Mouse (Mus musculus): ENCODE measurements around the gene Fbxo7. TPM values are rescaled to one million over a fixed set of nuclear protein-coding genes. Genes with fewer than 3 reads are reported as not detected.

Gene Fbxo7
- polyA plus RNA-seq, 1 experiment from 2014 or later, result 33.5 TPM

DNA sequence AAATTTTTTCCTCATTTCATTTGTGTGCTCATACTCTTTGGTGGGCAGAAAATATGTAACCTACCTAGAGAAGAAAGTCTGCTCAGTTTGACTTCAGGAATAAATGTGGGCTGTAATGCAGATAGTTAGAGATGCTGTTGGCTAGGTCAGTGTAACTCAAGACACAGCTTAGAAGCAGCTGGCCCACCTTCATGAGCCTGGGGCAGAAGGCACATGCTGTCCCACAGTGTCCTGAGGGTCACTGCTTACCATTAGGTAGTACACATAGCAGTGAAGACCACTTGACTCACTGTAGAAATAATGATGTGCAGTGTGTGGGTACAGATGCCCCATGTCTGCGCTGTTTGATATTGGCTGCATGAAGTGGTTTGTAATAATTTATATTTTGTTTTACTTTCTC lies 24.6 kb downstream of the Fbxo7 start:
- H3K4me2 ChIP-seq (replicated peaks), result no peak overlapping the region
- H3K36me3 ChIP-seq, result peaks cover 57% of the 10 kb centered on the region
- no peak overlapping the region for H3K9ac ChIP-seq
- no peaks in the 10 kb centered on the region for H3K27me3 ChIP-seq
- 100% methylated on average over 1 of the region's 1 CpGs for WGBS
- no peak overlapping the region for H3K27ac ChIP-seq
- no peaks in the 10 kb centered on the region for H3K9me3 ChIP-seq
- H3K4me1 ChIP-seq, result no peaks in the 10 kb centered on the region
- no peak for ATAC-seq (ENCODE audit: low FRiP score, low read depth)
- H3K4me3 ChIP-seq, result no peak overlapping the region

DNA sequence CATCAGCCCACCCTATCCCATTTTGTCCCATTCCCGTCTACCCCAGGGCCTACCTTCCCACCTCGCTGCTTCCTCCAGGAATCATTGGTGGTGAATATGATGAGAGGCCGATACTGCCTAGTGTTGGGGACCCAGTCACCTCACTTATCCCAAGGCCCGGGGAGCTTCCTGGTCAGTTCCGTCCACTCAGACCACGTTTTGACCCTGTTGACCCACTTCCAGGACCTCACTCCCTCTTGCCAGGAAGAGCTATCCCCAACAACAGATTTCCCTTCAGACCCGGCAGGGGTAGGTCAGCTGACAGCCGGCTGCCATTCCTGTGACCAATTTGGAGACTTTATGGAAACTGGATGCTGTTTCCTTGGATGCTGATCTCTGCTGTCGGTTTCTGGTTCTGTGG lies 26.0 kb downstream of the Fbxo7 start:
- 90% methylated on average over 9 of the region's 9 CpGs for WGBS
- H3K4me2 ChIP-seq (replicated peaks), result no peak overlapping the region
- H3K36me3 ChIP-seq, result peaks cover 54% of the 10 kb centered on the region
- ATAC-seq (ENCODE audit: low FRiP score, low read depth), result no peak
- no peaks in the 10 kb centered on the region for H3K27me3 ChIP-seq
- no peaks in the 10 kb centered on the region for H3K9me3 ChIP-seq
- no peak overlapping the region for H3K27ac ChIP-seq
- no peak overlapping the region for H3K9ac ChIP-seq
- no peak overlapping the region for H3K4me3 ChIP-seq
- H3K4me1 ChIP-seq, result no peaks in the 10 kb centered on the region

DNA sequence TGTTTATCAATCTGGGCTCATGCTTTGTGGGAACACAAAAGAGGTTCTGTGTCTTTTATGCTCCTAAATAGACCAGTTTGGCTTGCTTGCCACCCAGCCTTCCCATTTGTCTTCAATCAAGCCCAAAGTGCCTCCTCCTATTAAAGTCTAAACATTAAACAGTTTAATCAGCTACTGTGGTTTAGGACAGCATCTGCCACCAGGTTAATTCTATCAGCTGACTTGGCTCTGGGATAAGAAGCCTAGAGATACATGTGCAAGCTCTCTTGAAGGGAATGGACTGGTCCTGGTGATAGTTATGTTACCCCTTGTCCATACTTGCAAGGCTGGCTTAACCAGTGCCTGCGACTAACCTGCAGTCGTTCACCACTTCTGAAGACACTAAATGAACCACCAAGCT lies 28.8 kb downstream of the Fbxo7 start:
- ATAC-seq (ENCODE audit: low FRiP score, low read depth), result no peak
- no peak overlapping the region for H3K27ac ChIP-seq
- WGBS, result 25% methylated on average over 2 of the region's 2 CpGs
- H3K4me2 ChIP-seq (replicated peaks), result no peak overlapping the region
- peaks cover 43% of the 10 kb centered on the region for H3K36me3 ChIP-seq
- no peaks in the 10 kb centered on the region for H3K4me1 ChIP-seq
- no peaks in the 10 kb centered on the region for H3K9me3 ChIP-seq
- no peak overlapping the region for H3K4me3 ChIP-seq
- no peaks in the 10 kb centered on the region for H3K27me3 ChIP-seq
- no peak overlapping the region for H3K9ac ChIP-seq

DNA sequence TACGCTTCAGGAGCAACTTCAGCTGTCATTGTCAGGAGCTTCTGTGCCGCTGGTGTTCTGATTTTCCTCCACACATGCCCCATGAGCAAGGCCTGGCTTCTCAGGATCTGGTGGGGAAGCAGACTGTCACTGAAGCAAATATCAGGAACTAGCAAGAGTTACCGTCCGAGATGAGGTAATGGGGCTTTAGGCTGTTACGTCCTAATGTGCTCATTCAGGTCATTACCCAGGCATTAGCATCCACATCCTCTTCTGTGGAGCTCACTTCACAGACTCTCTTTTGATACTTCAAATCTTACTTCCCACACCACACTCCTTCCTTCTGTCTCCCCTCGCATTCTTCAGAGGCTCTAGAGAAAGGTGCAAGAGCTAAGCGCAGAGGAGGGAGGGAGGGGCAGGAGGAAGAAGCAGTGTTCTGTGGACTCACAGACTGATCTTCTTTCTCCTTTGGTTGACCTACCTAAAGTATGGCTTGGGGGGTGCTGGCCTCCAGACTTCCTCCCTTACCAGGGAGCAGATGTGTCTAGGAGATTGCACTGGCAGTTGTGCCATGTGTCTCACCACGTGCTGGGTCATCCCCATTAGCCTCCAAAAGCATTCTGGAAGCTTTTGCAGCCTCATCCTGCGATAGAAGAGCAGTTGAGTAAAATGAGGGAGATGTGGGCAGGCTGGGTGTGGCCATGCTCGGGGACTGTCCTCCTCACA lies 31.2 kb downstream of the Fbxo7 start:
- no peaks in the 10 kb centered on the region for H3K27me3 ChIP-seq
- H3K27ac ChIP-seq, result no peak overlapping the region
- 75% methylated on average over 10 of the region's 10 CpGs for WGBS
- H3K9ac ChIP-seq, result no peak overlapping the region
- H3K4me1 ChIP-seq, result no peaks in the 10 kb centered on the region
- no peak overlapping the region for H3K4me2 ChIP-seq (replicated peaks)
- no peak for ATAC-seq (ENCODE audit: low FRiP score, low read depth)
- H3K9me3 ChIP-seq, result peaks cover 8% of the 10 kb centered on the region; the same call in 1 of the 2 replicates
- no peak overlapping the region for H3K4me3 ChIP-seq
- peaks cover 29% of the 10 kb centered on the region for H3K36me3 ChIP-seq

DNA sequence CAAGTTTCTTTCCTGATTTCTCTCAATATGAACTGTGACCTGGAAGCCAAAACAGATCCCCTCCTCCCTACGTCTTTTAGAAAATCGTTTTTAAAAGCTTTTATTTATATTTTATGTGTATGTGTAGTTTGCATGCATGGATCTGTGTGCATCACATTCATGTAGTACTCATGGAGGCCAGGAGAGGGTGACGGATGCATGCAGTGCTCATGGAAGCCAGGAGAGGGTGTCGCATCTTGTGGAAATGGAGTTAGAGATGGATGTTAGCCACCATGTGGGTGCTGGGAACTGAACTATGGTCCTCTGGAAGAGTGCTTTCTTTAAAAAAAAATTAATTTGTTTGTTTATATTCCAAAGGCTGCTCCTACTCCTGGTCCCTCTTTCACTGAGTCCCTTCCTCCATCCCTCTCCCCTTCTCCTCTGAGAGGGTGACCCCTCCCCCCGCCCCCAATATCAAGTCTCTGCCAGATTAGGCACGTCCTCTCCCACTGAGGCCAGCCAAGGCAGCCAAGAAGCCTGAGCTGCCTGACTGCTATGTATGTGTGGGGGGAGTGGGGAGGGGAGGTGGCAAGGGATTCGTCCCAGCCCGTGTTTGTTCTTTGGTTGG lies 34.6 kb downstream of the Fbxo7 start:
- no peak overlapping the region for H3K9ac ChIP-seq
- peaks cover 16% of the 10 kb centered on the region for H3K36me3 ChIP-seq
- no peak overlapping the region for H3K4me2 ChIP-seq (replicated peaks)
- H3K4me3 ChIP-seq, result no peak overlapping the region
- H3K4me1 ChIP-seq, result peaks cover 4% of the 10 kb centered on the region; the same call in 1 of the 2 replicates
- WGBS, result 81% methylated on average over 8 of the region's 8 CpGs
- no peaks in the 10 kb centered on the region for H3K27me3 ChIP-seq
- H3K27ac ChIP-seq, result no peak overlapping the region
- peaks cover 8% of the 10 kb centered on the region; the same call in 1 of the 2 replicates for H3K9me3 ChIP-seq
- ATAC-seq (ENCODE audit: low FRiP score, low read depth), result no peak

DNA sequence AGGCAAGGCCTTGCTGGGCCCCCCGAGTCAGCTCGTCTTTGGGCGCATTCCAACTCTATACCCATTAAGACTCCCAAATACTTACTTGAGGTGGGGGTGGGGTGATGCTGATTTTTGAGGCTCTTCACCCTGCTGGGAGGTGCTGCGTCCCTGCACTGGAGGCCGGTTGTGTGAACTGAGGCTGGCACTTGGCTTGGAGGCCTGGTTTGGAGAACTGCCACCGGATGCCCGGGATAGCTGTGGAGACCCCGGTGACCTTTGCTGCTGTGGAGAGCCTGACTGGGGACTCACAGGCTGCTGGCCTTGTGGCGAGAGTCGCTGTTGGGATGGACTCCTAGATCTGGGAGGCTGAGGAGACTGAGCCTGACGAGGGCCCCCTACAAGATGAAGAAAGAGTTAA lies 35.5 kb downstream of the Fbxo7 start:
- Histone ChIP-seq H3K27ac (no peak overlapping the region), H3K4me2 (replicated peaks) (no peak overlapping the region), H3K27me3 (no peaks in the 10 kb centered on the region), H3K36me3 (peaks cover 12% of the 10 kb centered on the region), H3K9ac (no peak overlapping the region), H3K4me3 (no peak overlapping the region), H3K9me3 (peaks cover 16% of the 10 kb centered on the region; the same call in 1 of the 2 replicates), H3K4me1 (peaks cover 4% of the 10 kb centered on the region; the same call in 1 of the 2 replicates)
- no peak for ATAC-seq (ENCODE audit: low FRiP score, low read depth)
- WGBS, result 86% methylated on average over 11 of the region's 11 CpGs

DNA sequence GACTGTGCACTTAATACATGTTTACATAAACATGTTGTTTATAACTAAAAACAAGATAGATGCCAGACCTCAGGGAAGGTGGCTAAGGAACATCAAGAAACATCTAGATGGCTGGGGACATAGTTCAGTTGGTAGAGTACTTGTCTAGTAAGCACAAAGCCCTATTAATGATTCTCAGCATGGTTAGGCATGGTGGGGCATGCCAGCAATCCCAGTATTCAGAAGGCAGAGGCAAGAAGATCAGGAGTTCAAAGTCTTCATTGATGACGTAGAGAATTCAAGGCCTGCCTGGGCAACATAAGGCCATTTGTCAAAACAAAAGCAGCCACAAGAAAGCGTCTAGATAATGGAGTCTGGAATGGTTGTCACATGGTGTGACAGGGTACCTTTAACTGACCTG lies 35.9 kb downstream of the Fbxo7 start:
- no peak overlapping the region for H3K4me3 ChIP-seq
- WGBS, result 64% methylated on average over 2 of the region's 2 CpGs
- H3K36me3 ChIP-seq, result peaks cover 12% of the 10 kb centered on the region
- no peak overlapping the region for H3K9ac ChIP-seq
- H3K9me3 ChIP-seq, result peaks cover 17% of the 10 kb centered on the region; the same call in 1 of the 2 replicates
- no peak overlapping the region for H3K4me2 ChIP-seq (replicated peaks)
- H3K27me3 ChIP-seq, result no peaks in the 10 kb centered on the region
- H3K27ac ChIP-seq, result no peak overlapping the region
- no peak for ATAC-seq (ENCODE audit: low FRiP score, low read depth)
- H3K4me1 ChIP-seq, result peaks cover 4% of the 10 kb centered on the region; the same call in 1 of the 2 replicates

DNA sequence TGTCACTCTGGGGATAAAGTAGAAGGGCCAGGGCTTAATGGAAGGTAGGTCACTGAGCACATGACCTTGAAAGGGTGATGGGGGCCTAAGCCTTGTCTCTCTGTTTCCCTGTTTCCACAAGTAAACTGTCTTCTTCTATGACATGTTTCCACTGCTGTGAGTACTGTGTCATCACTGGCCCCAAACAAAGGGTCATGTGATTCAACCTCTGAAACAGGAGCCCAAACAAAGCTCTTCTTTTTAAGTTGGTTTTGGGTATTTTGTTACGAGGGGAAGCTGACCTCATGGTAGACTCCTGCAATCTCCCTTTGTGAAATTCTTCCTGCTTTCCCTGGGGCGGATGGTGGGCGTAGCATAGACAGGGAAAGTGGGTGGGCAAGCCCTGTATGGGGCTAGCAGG lies 38.5 kb downstream of the Fbxo7 start:
- Histone ChIP-seq H3K9me3 (peaks cover 17% of the 10 kb centered on the region; the same call in 1 of the 2 replicates), H3K4me2 (replicated peaks) (no peak overlapping the region), H3K4me3 (no peak overlapping the region), H3K27ac (no peak overlapping the region), H3K4me1 (peaks cover 7% of the 10 kb centered on the region; the same call in 1 of the 2 replicates), H3K27me3 (no peaks in the 10 kb centered on the region), H3K36me3 (peaks cover 6% of the 10 kb centered on the region), H3K9ac (no peak overlapping the region)
- ATAC-seq (ENCODE audit: low FRiP score, low read depth), result no peak
- 72% methylated on average over 3 of the region's 3 CpGs for WGBS

DNA sequence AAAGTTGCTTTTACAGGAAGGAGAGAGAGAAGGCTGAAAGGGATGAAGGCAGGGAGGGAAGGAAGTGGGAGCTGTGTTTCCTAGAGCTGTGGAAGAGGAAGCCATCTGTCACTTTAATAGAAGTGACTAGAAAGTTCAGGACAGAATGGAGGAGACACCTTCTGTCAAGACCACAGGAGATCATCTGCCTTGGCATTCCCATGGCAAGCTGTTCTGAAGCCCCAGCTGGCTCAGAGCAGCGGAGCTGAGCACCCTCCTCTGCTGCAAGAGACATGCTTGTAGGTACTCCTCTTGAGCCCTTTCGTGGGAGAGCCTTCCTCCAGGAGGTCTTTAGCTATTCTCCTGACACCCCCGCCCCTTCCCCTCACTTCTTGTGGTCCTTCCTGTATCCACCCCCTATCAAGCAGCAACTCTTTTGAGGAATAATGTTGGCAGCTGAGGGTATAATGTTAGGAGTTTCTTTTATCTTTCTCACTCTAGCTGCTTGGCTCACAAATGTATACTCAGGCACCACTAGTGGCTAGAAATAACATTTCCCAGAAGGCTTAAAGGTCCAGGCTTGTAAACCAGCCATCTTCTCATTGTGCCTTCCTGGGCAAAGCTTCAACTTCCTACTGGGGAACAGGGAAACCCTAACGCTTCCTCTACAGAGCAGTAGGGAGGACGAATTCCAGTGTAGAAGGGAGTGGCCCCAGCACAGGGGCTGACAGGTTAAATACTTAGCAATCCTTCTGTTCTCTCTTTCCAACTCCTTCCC lies 40.7 kb downstream of the Fbxo7 start:
- no peak overlapping the region for H3K4me3 ChIP-seq
- H3K27me3 ChIP-seq, result no peaks in the 10 kb centered on the region
- 60% methylated on average over 5 of the region's 5 CpGs for WGBS
- H3K4me2 ChIP-seq (replicated peaks), result no peak overlapping the region
- H3K9me3 ChIP-seq, result 0 out of 2 replicates have a peak, but pooled peaks cover 9% of the 10 kb centered on the region
- peaks cover 7% of the 10 kb centered on the region; the same call in 1 of the 2 replicates for H3K4me1 ChIP-seq
- H3K36me3 ChIP-seq, result no peaks in the 10 kb centered on the region
- no peak for ATAC-seq (ENCODE audit: low FRiP score, low read depth)
- no peak overlapping the region for H3K27ac ChIP-seq
- H3K9ac ChIP-seq, result no peak overlapping the region

DNA sequence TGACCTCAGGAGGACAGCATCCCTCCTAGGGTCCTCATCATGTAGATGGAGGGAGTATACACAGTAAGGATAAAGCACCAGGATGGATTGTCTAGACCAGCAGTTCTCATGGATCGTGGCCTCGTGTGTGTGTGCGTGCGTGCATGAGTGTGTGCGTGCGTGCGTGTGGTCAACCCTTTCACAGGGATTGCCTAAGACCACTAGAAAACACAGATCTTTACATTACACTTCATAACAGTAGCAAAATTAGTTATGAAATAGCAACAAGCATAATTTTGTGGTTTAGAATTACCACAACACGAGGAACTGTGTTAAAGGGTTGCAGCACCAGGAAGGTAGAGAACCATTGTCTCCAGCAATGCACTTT lies 41.2 kb downstream of the Fbxo7 start:
- no peaks in the 10 kb centered on the region for H3K27me3 ChIP-seq
- H3K4me1 ChIP-seq, result peaks cover 11% of the 10 kb centered on the region
- H3K27ac ChIP-seq, result no peak overlapping the region
- no peak overlapping the region for H3K4me2 ChIP-seq (replicated peaks)
- no peaks in the 10 kb centered on the region for H3K36me3 ChIP-seq
- H3K9ac ChIP-seq, result no peak overlapping the region
- no peak overlapping the region for H3K4me3 ChIP-seq
- 0 out of 2 replicates have a peak, but pooled peaks cover 9% of the 10 kb centered on the region for H3K9me3 ChIP-seq
- ATAC-seq (ENCODE audit: low FRiP score, low read depth), result no peak
- 94% methylated on average over 8 of the region's 8 CpGs for WGBS

DNA sequence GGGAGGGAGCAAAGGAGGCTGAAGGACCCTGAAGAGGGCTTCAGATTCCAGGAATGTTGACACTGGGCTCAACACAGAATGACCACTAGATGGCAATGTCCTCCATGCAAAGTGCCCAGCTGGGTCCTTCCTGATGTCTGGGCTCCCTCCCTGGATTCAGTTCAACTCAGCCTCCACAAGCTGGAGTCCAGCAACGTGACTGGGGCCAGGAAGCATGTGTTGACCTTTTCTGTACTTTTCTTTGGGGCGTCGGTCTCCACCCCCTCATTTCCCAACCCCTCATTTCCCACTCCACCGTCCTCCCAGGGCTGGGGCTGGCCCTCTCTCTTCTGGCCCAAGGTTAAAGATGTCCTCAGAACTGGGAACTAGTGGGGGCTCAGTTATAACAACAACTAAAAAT lies 43.2 kb downstream of the Fbxo7 start:
- Histone ChIP-seq H3K9ac (no peak overlapping the region), H3K4me3 (no peak overlapping the region), H3K4me2 (replicated peaks) (no peak overlapping the region), H3K27me3 (no peaks in the 10 kb centered on the region), H3K9me3 (0 out of 2 replicates have a peak, but pooled peaks cover 9% of the 10 kb centered on the region), H3K27ac (no peak overlapping the region), H3K36me3 (no peaks in the 10 kb centered on the region), H3K4me1 (peaks cover 20% of the 10 kb centered on the region)
- 5% methylated on average over 4 of the region's 4 CpGs for WGBS
- ATAC-seq (ENCODE audit: low FRiP score, low read depth), result peak; percentile 83

DNA sequence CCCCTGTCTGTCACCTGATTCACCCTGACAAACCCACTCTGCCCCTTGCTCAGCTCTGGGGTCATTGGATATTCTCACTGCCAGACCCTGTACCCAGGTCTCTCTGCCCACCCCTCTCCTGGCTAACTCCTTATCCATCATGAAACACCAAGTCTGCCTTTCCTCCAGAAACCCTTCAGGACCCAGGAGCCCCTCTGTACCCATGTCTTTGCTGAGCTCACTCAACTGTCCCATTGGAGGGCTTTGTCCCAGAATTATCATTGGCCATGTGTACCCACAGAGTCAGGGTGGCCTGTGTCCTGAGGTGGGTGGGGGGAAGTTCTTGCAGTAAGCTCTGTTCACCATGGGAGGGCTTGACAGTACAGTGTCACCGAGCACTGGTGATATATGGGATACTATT lies 43.9 kb downstream of the Fbxo7 start:
- WGBS, result 71% methylated on average over 1 of the region's 1 CpGs
- no peak overlapping the region for H3K9ac ChIP-seq
- ATAC-seq (ENCODE audit: low FRiP score, low read depth), result no peak
- H3K27ac ChIP-seq, result no peak overlapping the region
- no peak overlapping the region for H3K4me2 ChIP-seq (replicated peaks)
- no peaks in the 10 kb centered on the region for H3K36me3 ChIP-seq
- H3K4me1 ChIP-seq, result peaks cover 20% of the 10 kb centered on the region
- no peaks in the 10 kb centered on the region for H3K27me3 ChIP-seq
- no peak overlapping the region for H3K4me3 ChIP-seq
- 0 out of 2 replicates have a peak, but pooled peaks cover 9% of the 10 kb centered on the region for H3K9me3 ChIP-seq

Measured in limb, embryonic 13.5 days (tissue).